Mouse (Mus musculus) telencephalon, adult 2 months (tissue): ENCODE results near the gene Fgfrl1.
A peak's percentile ranks its signal among the peaks of the same experiment; 100 is the strongest.

Source experiments
- DNase-seq: peaks from one replicate; pipeline ENCODE4 v3.0.0-alpha.2; 2011; ENCODE audit warnings: low read depth, low spot score

Gene Fgfrl1

DNA sequence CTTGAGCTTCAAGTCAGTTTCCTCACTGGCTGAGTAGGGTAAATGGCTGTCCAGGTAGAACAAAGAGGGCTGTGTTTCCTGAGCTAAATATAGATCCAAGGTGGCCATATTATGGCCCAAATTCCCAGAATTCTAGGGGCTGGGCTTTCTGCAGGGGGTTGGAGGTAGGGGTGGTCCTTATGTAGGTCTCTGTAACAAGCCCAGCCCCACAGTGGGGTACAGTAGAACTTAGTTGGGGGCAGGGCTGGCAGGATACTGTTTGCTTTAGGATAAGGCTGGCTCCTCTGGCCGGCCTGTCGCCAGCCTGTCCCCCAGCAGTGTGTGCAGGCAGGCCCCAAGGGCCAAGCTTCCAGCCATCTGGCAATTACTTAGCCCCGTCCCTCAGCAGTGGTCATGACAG, 8.2 kb downstream of the Fgfrl1 start:
- no peak for DNase-seq

DNA sequence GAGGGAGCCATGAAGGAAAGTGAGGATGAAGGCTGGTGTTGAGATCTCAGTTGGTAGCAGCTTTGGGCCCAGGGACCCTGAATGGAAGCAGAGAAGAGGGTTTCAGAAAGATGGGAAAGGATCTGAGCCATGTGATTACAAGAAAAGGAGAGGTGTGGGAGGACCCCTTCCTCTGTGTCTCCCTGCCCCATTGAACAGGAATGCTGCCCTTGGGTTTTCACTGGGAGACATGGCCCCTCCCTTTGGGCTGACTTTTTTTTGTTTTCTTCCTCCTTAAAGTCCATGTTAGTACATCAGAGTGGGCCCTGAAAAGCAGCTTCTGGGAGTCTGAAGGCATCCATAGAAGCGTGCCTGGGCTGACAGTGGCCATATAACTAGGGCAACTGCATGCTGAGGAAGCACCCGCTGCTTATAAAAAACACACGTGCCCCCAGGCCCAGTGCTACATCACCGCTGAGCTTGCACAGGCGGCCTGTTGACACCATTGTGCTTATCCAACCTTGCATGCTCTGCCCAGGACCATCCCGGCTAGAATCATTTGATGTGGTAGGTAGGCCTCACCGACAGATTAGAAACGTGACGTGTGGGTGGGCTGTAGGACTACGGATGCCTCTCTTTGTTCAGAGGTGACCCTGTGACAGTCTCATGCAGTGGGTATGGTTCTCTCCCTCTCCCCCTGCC, 9.3 kb downstream of the Fgfrl1 start:
- DNase-seq: no peak

DNA sequence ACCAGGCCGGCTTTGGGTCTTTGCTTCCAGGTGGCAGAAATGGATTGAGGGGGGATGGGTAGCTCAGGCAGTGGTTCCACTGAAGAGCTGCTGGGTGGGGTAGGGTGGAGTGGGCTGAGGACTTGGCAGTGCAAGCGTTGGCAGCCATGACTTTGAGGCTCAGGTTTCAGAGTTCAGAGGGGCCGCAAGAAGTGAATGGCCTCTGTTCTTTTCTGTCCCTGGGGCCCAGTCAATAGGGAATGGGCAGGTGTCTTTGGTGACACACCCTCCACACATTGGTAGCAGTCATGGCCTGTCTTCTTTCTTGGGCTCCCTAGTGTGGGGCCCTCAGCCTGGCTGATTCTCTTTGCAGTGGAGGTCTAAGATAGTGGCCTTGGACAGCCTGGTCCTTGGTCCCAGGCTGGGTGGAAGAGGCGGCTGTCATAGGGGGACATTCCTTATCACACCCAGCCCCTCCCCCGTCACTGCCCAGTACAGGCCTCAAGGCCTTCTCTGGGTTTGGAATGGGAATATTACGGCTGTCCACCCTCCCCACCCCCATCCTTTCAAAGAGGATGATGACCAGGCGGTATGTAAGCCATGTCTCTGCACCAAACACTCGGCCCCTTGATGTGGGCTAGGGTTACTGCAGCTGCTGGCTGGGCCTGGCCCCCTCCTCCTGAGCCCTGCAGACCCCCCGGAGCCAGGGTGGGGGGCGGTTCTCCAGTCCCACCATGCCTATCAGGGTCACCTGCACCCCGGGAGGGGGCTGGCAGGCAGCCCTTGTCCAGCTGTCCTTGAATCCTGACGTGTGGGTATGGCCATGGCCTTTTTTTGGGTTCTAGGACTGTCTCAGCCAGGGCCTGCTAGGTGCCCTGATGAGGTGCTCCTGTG, 11.8 kb downstream of the Fgfrl1 start:
- no peak for DNase-seq

DNA sequence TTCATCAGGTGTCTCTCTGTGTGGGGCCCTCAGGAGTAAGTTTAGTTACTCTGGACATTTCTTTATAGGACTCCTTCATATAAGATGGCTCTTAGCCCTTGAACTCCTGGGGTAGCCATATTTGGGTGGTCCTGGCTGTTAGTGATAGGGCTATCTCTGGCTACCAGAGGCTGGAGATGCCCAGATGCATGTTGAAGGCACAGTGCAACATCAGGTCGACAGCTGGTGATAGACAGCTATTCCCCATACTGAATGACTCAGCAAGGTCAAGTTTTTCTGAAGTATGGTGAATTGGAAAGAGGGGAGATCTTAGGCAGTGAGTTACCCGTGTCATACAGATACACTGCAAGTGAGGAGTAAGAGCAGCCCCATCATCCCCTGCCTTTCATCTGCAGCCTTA, 15.6 kb downstream of the Fgfrl1 start:
- DNase-seq: no peak

DNA sequence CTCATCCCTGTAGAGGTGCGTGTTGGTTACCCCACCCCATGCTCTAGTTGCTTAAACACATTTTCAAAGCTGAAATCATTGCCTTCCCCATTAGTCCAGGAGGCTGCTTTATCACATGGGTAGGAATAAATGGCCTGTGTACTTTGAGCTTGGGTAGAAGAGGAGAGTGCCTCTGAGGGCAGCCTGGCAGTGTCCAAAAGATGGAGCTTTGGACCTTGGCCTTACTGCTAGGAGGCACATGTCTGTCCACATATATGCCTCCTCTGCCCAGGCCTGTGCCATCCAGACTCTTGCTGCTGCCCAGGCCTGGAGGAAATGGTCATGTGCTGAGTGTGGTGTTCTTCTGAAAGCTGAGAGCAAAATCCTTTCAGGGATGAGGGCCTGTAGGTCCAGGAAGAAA, 16.2 kb downstream of the Fgfrl1 start:
- DNase-seq: no peak

DNA sequence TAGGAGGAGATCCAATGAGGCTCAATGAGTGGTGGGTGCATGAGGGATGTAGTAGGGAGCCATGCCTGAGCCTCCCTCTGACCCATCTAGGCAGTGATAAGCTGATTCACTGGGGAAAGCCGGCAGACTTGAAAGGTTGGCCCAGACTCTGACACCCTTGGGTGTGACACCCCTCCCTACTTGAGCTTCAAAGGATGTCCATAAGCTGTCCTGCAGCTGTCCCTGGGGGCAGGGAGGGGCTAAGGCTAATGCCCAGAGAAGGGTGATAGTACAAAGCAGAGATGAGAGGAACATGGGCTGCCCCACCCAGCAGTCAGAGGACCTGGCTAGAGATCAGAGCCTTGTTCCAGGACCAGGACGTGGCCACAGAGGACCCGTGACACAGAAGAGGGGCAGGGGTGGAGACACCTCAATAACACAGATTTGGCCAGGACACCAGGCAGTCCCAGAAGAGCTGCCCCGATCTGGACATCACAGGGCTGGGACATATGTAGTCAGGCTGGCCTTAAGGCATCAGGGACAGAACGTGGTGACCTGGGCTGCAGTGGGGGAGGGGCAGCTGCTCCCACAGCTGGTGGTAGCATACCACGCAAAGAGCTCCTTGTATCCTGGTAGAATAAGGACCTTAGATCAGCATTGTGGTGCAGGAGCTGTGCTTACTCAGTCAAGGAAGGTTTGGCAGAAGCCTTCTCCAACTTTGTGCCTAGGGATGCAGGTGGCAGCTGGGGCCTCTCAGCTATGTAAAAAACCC, 17.0 kb downstream of the Fgfrl1 start:
- no peak for DNase-seq

DNA sequence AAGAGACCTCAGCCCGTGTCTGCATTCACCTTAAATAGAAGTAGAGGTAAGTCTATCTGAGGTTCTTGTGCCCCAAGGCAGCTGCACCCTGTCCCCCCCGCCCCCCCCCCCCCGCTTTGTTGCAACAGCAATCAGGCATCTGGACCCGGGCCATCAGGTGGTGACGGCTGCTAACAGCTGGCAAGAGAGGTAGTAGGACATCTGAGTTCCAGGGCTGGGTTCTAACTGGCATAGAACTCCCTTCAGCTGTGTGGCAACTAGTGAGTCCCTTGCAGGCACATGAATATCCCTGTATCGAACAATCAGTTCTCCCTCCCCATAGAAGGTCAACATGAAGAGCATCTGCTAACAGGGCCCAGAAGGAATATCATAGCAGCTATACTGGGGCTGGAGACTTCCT, 19.8 kb downstream of the Fgfrl1 start:
- DNase-seq: no peak

DNA sequence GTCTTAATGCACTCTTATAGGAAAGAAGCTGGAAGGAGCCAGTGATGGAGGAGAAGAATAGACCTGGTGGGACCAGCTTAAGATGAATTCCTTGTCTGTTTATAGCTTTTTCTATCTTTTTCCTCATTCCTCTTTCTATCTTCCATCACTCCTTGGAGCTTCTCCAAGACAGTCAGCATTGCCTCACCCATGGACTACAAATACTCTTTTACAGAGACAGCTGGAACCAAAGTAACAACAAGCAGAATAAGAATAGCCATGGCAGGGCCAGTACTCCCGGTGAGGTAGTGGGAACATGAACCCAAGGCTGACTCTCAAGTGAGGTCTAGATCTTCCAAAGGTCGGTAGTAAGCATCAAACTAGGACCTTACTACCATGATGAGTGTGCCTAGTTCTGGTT, 20.9 kb downstream of the Fgfrl1 start:
- DNase-seq: no peak

DNA sequence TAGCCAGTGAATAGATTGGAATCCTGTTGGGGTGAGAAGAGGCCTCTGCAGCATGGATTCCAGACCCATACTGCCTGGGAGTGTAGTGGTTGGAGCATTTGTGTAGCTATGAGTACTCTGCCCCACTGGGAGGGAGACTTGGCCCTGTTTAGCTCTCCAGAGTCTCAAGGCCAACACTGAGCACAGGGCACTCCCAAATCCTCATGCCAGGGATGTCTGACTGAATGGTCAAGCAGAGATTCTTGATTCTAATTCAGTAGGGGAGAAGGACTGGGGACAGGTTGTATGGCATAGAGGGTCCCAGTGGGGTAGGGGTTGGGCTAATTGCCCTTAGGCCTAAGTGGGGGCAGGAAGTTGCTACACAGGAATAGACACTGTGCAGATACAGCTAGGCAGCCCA, 21.5 kb downstream of the Fgfrl1 start:
- DNase-seq: no peak

DNA sequence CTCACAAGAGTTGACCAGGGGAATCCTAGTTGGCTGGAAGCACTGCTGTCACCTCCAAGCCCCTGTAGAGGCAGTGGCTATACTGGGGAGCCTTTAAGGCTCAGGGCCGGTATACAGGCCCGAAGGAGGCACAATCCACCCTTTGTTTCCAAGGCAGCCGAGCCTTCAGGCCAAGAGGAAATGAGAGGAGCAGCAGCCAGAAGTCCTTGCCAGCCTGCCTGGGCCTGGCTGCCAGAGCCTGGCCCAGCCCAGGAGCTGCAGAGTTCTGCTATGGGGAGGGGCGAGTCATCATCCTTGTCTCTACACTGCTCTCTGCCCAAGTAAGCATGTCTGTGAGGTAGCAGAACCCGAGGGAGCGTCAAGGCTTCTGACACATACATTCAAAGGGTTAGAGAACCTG, 22.0 kb downstream of the Fgfrl1 start:
- DNase-seq: peak; percentile 11

DNA sequence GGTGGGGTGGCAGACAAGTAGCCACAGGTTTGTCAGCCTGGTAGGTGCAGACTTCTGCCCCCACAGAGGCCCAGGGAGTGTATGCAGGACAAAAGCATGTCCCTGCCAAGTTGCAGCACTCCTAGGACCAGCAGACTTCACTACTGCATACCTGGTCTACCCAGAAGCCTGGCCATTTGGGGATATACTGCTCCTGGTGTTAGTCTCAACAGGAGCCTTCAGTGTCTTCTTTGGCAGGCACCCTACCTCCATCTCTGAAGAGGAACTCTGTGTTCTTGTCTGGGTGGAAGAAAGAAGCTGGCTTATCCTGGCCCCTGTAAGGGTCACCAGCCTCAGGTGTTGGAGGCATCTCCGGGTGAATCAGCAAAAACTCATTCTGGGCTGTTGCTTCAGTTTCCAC, 23.8 kb downstream of the Fgfrl1 start:
- no peak for DNase-seq

DNA sequence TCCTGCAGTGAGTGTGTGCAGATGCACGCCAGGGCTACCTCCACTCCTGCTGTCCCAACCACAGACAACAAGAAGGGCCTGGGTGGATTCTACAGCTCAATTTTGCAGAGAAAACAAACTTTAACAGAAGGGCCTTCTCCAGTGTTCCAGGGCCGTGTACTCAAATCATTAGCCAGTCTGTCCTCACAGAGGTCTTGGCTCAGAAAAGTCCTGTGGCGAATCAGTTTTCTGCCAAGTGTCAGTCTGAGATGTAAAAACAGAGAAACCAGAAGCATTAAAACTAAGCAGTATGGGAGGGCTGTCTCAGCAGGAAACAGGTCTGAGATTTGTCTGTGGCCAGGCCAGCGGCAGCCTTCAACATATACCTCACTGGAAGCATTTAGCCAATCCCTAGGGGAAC, 25.9 kb downstream of the Fgfrl1 start:
- no peak for DNase-seq

DNA sequence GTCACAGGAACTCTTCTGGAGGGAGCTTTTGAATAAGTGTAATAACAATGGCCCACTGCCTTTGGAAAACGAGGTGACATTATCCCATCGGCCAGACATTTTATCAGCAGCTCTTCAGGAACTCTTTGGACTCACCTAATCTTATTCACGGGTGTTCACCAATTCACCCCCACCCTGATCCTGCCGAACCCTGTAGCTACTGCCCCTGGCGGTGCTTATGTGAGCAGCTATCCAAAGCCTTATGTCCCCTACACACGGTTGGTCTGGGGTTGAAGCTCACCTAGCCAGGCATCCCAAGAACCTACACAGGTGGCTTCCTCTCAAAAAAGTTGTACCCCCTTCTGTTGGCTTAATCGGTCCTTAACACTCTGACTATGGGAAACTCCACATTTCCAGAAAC, 27.6 kb downstream of the Fgfrl1 start:
- DNase-seq: no peak

DNA sequence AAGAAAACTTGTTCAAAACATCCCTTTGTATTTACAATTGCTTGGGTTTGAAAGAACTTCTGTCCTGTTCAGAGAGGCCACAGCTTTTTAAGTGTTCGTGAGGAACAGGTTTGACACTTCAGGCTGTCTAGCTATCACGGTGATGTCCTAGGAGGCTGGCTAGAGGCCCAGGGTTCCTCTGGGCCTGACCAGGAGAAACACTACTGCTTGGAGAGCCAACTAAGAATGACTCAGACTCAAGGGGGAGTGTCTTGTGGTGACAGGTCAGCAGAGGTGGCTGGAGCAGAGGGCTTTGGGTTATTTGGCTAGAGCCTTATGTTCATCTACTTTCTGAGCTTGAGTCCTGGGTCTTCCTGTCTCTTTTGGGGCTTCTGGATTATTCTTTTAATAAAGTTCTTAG, 31.8 kb downstream of the Fgfrl1 start:
- no peak for DNase-seq

DNA sequence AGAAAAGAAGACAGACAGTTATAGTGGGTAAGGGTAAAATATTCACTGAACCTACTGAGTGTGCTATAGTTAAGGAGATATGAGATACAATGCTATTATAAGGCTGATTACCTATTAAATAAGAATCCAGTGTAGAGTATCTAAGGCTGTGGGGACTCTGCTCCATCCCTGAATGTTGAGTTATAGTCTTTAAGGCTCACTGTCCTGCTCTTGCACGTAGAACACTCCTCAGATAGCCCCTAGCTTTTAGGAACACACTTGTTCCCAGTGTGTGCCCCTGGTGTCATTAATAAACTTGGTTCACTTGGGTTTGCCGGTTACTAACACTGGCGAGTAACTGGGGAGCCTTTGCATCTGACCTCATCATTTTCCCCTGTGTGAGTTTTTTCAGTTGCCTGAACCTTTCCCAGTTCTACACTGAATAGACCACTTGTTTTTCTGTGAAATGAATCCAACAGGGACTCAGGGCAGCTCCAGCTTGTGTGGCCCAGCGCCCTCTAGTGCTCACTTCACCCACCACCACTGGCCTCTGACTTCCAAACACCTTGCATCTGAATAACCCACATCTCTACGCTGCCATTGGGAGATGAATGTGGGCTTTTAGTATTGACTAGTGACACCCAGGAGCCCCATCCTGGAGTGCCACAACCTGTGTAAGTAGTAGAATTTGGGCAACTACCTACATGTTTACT, 34.5 kb downstream of the Fgfrl1 start:
- DNase-seq: peak; percentile 44

DNA sequence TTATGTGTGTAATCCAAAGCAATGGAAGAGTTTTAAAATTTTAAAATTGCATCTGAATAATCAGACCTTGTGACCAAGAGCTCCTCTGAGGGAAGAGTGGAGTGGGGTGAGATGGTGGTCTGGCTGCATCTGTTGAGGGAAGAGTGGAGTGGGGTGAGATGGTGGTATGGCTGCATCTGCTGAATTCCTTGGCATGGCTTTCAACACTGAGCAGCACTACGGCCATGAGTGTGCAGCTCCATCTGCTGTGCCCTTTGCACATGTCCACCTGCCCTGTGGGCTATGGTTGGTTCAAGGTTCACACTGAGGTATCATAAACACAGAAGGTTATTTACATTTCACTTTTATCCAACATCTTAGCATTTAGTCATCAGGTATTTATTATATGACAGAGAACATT, 35.2 kb downstream of the Fgfrl1 start:
- no peak for DNase-seq

DNA sequence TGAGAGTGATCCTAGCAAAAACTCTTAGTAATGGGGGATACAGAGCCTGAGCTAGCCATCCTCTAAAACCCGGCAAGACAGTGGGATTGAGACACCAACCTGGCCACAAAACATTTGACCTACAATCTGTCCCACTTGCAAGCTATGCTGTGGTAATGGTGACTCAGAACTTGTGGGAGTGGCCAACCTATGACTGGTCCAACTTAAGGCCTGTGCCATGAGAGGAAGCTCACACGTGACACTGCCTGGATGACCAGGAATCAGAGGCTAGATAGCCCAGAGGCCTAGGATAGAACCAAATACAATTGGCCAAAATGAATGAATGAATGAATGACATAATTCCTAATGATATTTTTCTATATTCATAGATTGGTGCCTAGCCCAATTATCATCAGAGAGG, 49.7 kb downstream of the Fgfrl1 start:
- no peak for DNase-seq

DNA sequence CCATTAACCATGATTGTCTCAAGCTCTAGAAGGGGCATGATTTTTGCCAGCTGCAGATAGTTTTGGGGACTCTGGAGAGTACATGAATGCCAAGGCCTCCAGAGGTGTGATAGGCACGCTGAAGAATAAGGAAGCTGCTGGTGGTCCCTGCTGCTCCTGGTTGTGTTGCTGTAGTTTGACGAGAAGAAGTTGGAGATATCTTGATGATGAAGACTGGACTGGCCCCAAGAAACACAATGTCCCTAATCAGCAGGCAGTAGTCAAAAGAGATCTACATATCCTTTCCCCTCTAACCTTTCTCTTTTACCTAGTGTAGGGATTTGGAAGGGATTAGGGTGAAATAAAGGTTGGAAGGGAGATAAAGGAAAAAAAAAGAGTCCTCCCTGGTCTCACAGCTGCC, 50.4 kb downstream of the Fgfrl1 start:
- DNase-seq: no peak

DNA sequence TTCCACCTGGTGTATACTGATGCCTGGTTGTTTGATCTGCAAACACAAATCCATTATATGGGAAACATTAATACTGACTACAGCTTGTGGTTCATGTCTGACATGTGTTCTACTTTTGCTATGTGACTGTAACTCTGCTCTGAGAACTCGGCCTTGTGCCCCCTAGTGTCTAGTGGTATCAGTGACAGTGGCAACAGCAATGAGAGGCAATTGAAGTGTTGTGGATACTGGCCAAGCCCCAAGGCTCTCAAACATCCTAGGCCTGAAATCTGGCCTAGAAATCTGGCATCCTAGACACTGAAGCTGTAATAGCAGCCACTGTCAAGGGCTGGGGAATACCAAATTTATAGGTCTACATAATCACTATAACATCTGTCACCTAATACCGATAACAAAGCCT, 51.7 kb downstream of the Fgfrl1 start:
- no peak for DNase-seq

DNA sequence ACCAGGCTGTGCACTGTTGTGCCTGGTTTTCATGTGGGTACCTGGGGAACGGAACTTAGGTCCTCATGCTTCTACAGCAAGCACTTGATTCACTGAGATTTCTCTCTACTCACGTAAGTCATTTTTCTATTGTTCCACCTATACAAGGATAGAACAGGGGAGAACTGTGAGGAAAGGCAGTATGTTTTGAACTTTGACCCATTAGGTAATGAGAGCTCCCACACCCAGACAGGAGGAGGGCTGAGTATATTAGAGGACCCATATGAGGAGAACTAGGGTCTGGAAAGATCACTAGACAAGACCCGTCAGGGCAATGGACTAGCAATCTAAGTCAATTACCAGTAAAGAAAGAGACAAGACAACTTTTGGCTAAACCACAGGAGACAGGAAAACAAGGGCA, 52.4 kb downstream of the Fgfrl1 start:
- DNase-seq: no peak

DNA sequence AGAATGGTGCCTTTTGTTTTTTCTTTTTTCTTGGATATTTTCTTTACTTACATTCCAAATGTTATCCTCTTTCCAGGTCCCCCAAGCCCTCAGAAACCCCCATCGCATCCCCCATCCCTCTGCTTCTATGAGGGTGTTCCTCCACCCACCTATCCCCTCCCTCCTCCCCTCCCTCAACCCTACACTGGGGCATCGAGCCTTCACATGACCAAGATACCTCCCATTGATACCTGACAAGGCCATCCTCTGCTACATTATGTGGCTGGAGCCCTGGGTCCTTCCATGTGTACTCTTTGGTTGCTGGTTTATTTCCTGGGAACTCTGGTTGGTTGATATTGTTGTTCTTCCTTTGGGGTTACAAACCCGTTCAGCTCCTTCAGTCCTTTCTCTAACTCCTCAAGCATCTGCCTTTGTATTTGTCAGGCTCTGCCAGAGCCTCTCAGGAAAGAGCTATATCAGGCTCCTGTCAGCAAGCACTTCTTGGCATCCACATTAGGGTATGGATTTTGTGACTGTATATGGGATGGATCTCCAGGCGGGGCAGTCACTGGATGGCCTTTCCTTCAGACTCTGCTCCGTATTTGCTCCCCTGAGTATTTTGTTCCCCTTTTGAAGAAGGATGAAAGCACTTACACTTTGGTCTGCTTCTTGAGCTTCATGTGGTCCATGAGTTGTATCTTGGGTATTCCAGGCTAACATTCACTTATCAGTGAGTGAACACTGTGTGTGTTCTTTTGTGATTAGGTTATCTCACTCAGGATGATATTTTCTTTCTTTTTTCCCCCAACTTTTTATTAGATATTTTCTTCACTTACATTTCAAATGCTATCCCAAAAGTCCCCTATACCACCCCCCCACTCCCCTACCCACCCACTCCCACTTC, 58.4 kb downstream of the Fgfrl1 start:
- DNase-seq: no peak
